Mouse (Mus musculus): ENCODE measurements around the gene Srsf5.

DNA sequence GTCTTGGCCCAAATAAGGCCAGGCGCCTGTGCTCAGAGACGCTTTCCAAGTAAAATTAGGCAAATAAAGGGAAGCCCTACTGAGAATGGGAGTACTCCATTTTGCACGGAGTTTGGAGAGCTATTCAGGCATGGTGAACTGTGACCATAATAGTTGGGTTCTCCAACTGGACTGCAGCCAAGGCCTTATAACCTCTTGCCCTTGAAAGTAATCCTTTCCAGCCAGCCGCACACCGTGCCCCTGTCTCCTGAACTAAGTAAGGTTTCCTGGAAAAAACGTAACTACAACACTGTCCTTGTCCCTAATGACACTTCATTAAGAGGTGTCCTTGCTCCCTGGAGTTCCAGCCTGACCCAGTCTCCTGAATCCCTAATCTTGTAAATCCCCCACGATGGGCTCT lies 19.4 kb upstream of the Srsf5 start:
- TF ChIP-seq CTCF (conservative IDR thresholded peaks at IDR 0.05; ENCODE audit: low read length) (no peak), NANOG (IDR thresholded peaks at IDR 0.05; ENCODE audit: borderline replicate concordance, low read length) (peak; percentile 10; the same call in 1 of the 2 replicates), POU5F1 (IDR thresholded peaks at IDR 0.05; ENCODE audit: borderline replicate concordance, low read length) (no peak)

All from E14TG2a.4 (cell line).